Mouse (Mus musculus): ENCODE data around the gene Atp5mpl. TPM values are rescaled to one million over a fixed set of nuclear protein-coding genes. Genes with fewer than 3 reads are reported as not detected.

Atp5mpl gene
- total and polyA plus RNA-seq, 3 experiments: 224 to 1,158 (median 461) TPM

DNA sequence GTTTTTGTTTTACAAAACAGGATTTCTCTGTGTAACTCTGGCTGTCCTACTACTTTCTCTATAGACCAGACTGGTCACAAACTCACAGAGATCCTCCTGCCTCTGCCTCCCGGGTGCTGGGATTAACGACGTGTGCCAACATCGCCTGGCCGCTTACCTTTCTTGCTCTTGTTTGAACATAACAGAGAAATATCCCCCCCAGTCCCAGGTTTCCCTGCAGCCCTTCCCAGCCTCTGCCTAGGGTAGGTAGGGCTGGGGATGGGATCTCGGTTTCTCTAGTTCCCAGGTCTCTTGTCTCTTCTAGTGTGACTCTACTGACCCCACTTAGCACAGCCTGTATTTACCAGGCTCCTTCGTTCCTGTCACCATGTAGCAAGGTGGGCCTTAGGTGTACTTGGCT is 33.0 kb upstream of the Atp5mpl start:
- H3K4me1 ChIP-seq (ENCODE audit: control insufficient read depth in 1 of 2, insufficient read depth in 2 of 2, low read length in 2 of 2): no peaks in the 10 kb centered on the region
- no peak overlapping the region for H3K27ac ChIP-seq (ENCODE audit: control insufficient read depth, low read depth, low read length)
- H3K36me3 ChIP-seq (ENCODE audit: control insufficient read depth in 1 of 2, insufficient read depth in 2 of 2, low read length in 2 of 2): no peaks in the 10 kb centered on the region
- DNase-seq (ENCODE audit: low read depth, low spot score): no peak
- H3K9ac ChIP-seq (ENCODE audit: control insufficient read depth, low read depth, low read length, poor library complexity, severe bottlenecking): no peak overlapping the region
- no peak overlapping the region for H3K4me3 ChIP-seq (ENCODE audit: control insufficient read depth in 1 of 2, insufficient read depth in 1 of 2, low read depth in 2 of 2, low read length in 2 of 2)
- H3K9me3 ChIP-seq (replicated peaks; ENCODE audit: insufficient read depth, low read length): peaks cover 2% of the 10 kb centered on the region; the same call in 1 of the 2 replicates
- no peaks in the 10 kb centered on the region for H3K27me3 ChIP-seq (ENCODE audit: control insufficient read depth in 1 of 2, insufficient read depth in 2 of 2, low read length in 2 of 2)
- TF ChIP-seq MEF2A (IDR thresholded peaks at IDR 0.05; ENCODE audit: extremely low read depth, insufficient replicate concordance, low read depth, low read length, poor library complexity, severe bottlenecking) (no peak), SIN3A (IDR thresholded peaks at IDR 0.05; ENCODE audit: low read length) (no peak), JUND (IDR thresholded peaks at IDR 0.05; ENCODE audit: low read depth, low read length) (no peak), GATA1 (IDR thresholded peaks at IDR 0.05; ENCODE audit: low read depth, low read length) (no peak), ZC3H11A (IDR thresholded peaks at IDR 0.05; ENCODE audit: low read depth, low read length) (no peak), MAFK (IDR thresholded peaks at IDR 0.05; ENCODE audit: borderline replicate concordance, low read depth, low read length) (no peak), KAT2A (conservative IDR thresholded peaks at IDR 0.05; ENCODE audit: low read depth, low read length) (no peak), MXI1 (IDR thresholded peaks at IDR 0.05; ENCODE audit: low read depth, low read length) (no peak)
- no peaks in the 10 kb centered on the region for H3K79me2 ChIP-seq (ENCODE audit: control insufficient read depth, insufficient read depth, low read length, poor library complexity)

DNA sequence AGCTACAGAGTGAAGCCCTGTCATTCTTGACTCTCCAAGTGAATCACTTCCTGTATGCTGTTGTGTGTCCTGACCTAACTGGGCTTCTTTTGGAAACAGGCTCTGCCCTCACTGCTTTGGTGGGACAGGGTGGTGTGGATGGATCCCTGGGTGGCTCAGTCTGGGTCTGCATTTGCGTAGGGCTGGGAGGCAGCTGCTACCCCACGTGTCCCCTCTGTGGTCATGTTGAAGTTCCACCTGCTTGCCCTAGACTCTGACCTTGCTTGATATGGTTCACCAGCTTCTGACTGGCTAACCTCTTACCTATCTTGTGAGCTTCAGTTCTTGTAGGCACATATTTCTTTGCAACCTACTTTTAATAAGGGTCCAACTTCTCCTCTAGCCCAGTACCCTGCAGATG is 28.4 kb upstream of the Atp5mpl start:
- TF ChIP-seq E2F4 (IDR thresholded peaks at IDR 0.05; ENCODE audit: borderline replicate concordance, low read depth, low read length): no peak
- no peak for TF ChIP-seq MXI1 (IDR thresholded peaks at IDR 0.05; ENCODE audit: low read depth, low read length)
- no peak for TF ChIP-seq TCF12 (IDR thresholded peaks at IDR 0.05; ENCODE audit: low read depth, low read length)
- no peak for TF ChIP-seq UBTF (IDR thresholded peaks at IDR 0.05; ENCODE audit: borderline replicate concordance, insufficient read depth, low read depth, low read length)
- no peak for TF ChIP-seq ZMIZ1 (IDR thresholded peaks at IDR 0.05; ENCODE audit: low read depth, low read length)
- no peak for TF ChIP-seq GATA1 (IDR thresholded peaks at IDR 0.05; ENCODE audit: low read depth, low read length)
- no peak for TF ChIP-seq MYB (IDR thresholded peaks at IDR 0.05; ENCODE audit: low read depth, low read length)
- no peak for TF ChIP-seq JUND (IDR thresholded peaks at IDR 0.05; ENCODE audit: low read depth, low read length)
- no peak for TF ChIP-seq NRF1 (IDR thresholded peaks at IDR 0.05; ENCODE audit: insufficient read depth, low read depth, low read length, poor library complexity, severe bottlenecking)
- no peak for TF ChIP-seq NELFE (IDR thresholded peaks at IDR 0.05; ENCODE audit: low read depth, low read length)
- TF ChIP-seq ZNF384 (IDR thresholded peaks at IDR 0.05; ENCODE audit: low read depth, low read length): no peak
- no peak for TF ChIP-seq ZC3H11A (IDR thresholded peaks at IDR 0.05; ENCODE audit: low read depth, low read length)
- TF ChIP-seq TBP (IDR thresholded peaks at IDR 0.05; ENCODE audit: low read depth, low read length): no peak
- Histone ChIP-seq H3K9me3 (replicated peaks; ENCODE audit: insufficient read depth, low read length) (no peaks in the 10 kb centered on the region; the same call in 1 of the 2 replicates), H3K4me3 (ENCODE audit: control insufficient read depth in 1 of 2, insufficient read depth in 1 of 2, low read depth in 2 of 2, low read length in 2 of 2) (no peak overlapping the region), H3K9ac (ENCODE audit: control insufficient read depth, low read depth, low read length, poor library complexity, severe bottlenecking) (no peak overlapping the region), H3K27me3 (ENCODE audit: control insufficient read depth in 1 of 2, insufficient read depth in 2 of 2, low read length in 2 of 2) (no peaks in the 10 kb centered on the region), H3K79me2 (ENCODE audit: control insufficient read depth, insufficient read depth, low read length, poor library complexity) (no peaks in the 10 kb centered on the region), H3K27ac (ENCODE audit: control insufficient read depth, low read depth, low read length) (no peak overlapping the region), H3K4me1 (ENCODE audit: control insufficient read depth in 1 of 2, insufficient read depth in 2 of 2, low read length in 2 of 2) (no peaks in the 10 kb centered on the region), H3K36me3 (ENCODE audit: control insufficient read depth in 1 of 2, insufficient read depth in 2 of 2, low read length in 2 of 2) (no peaks in the 10 kb centered on the region)
- no peak for DNase-seq (ENCODE audit: low read depth, low spot score)

Data from MEL (cell line).